Mouse (Mus musculus) ES-Bruce4 (cell line): Measurements from ENCODE around the gene Irf8.

Experiments
- CTCF ChIP-seq: IDR thresholded peaks from one replicate; pipeline ENCODE4 v1.8.1; 2011; ENCODE audit warnings: low read depth, low read length
- POLR2A ChIP-seq: IDR thresholded peaks from one replicate; pipeline ENCODE4 v1.8.1; 2011; ENCODE audit warnings: low read length; ENCODE audit not compliant: insufficient read depth

DNA sequence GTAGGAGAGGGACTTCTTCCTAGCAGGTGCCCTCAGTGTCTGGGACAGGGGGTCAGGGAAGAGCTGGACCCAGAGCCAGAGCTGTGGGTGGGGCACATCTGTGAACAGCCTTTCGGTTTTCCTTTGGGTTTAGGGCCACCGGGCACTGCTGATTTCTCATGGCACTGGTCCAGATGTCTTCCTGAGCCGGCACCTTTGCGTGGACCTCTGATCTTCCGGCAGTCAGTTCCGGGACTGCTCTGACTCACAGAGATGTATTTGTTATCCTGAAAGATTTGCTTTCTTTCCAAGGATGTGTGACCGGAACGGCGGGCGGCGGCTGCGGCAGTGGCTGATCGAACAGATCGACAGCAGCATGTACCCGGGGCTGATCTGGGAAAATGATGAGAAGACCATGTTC is 3.4 kb downstream of the Irf8 start:
- TF ChIP-seq CTCF (no peak), POLR2A (no peak)
